Mouse (Mus musculus) liver, adult 2 months (tissue): ENCODE results near the gene Pan3.

Source experiments
- CTCF ChIP-seq: fragments of 200-500 bp; IDR thresholded peaks from 2 replicates; pipeline ENCODE4 v1.5.1; 2011; ENCODE audit warnings: low read depth, low read length, control low read depth
- POLR2A ChIP-seq: fragments of 200-500 bp; IDR thresholded peaks from 2 replicates; pipeline ENCODE4 v1.6.1; 2011; ENCODE audit warnings: low read length, control low read depth; ENCODE audit not compliant: insufficient read depth; ENCODE audit errors: extremely low read depth

DNA sequence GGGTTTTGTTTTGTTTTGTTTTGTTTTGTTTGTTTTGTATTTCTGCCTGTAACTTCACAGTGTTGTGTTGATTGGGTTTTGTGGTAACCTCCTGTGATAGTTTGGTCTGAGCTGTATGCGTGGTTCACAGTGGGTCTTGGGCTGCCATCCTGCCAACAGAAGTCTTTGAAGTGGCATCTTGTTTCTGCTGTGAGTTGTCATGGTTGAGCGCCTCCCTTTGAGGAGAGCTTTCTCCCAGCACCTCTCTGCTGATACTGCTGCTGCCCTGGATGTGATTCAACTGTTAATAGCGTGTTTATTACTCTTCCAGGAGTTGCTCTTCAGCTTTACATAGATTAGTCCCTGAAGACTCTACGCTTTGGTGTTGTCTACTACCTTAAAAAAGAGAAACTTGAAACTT lies 18.6 kb downstream of the Pan3 start:
- TF ChIP-seq POLR2A, result no peak
- TF ChIP-seq CTCF, result no peak
